In genomic region chr1:67042583-67042982, GRCm38 (mm10) we compare ENCODE assay signal across 23 mouse cellular contexts.
"Had no signal": no experiment of that assay in that cellular context is flagged by ENCODE, and none has a peak within 500 bp of the region (broad histone marks: within the 10 kb centered on the region; RNA-seq: fewer than 3 reads in every experiment).

No protein-coding gene starts in this region.

- H3K9me3 ChIP-seq: limb, embryonic 10.5 days; limb, embryonic 13.5 days; liver, embryonic 15.5 days; megakaryocyte, embryonic 14.5 days; midbrain, embryonic 10.5 days; midbrain, embryonic 13.5 days; neural tube, embryonic 13.5 days; stomach, embryonic 15.5 days had no signal

- H3K4me2 ChIP-seq: limb, embryonic 13.5 days; liver, embryonic 11.5 days; liver, embryonic 15.5 days; lung, embryonic 14.5 days; midbrain, embryonic 13.5 days; neural tube, embryonic 13.5 days; stomach, embryonic 15.5 days had no signal

- ATAC-seq: lung, postnatal 0 days; midbrain, embryonic 13.5 days; midbrain, embryonic 16.5 days had no signal

- DNase-seq: kidney, adult 18-20 months; kidney, adult 9 months; kidney, postnatal 14 days; kidney, postnatal 4 days; layer of hippocampus, adult 9-11 months; lung, embryonic 14.5 days; retina, postnatal 1 day; right cerebral cortex, postnatal 25 days; spleen, adult 18-20 months; thymus, postnatal 25 days had no signal

- H3K27ac ChIP-seq: limb, embryonic 10.5 days; limb, embryonic 13.5 days; liver, embryonic 15.5 days; macrophage; midbrain, embryonic 10.5 days; midbrain, embryonic 13.5 days; neural tube, embryonic 13.5 days; stomach, embryonic 15.5 days had no signal

- H3K27me3 ChIP-seq: limb, embryonic 13.5 days; liver, embryonic 15.5 days; megakaryocyte, embryonic 14.5 days; midbrain, embryonic 13.5 days; neural tube, embryonic 13.5 days; stomach, embryonic 15.5 days had no signal

- H3K36me3 ChIP-seq: limb, embryonic 10.5 days; limb, embryonic 13.5 days; liver, embryonic 15.5 days; midbrain, embryonic 10.5 days; midbrain, embryonic 13.5 days; neural tube, embryonic 13.5 days; stomach, embryonic 15.5 days had no signal

- H3K9ac ChIP-seq: limb, embryonic 13.5 days; liver, embryonic 15.5 days; lung, embryonic 14.5 days; midbrain, embryonic 13.5 days; neural tube, embryonic 13.5 days; stomach, embryonic 15.5 days had no signal

- H3K4me3 ChIP-seq: limb, embryonic 10.5 days; limb, embryonic 13.5 days; liver, embryonic 15.5 days; megakaryocyte, embryonic 14.5 days; midbrain, embryonic 10.5 days; midbrain, embryonic 13.5 days; myocyte; neural tube, embryonic 13.5 days; stomach, embryonic 15.5 days had no signal
